Mouse (Mus musculus): Measurements from ENCODE around the gene Slc22a6. TPM values are rescaled to one million over a fixed set of nuclear protein-coding genes. Genes with fewer than 3 reads are reported as not detected.

Slc22a6 gene
- total RNA-seq, 2 experiments from 2014 or later: 4.8 to 5.7 TPM

GRCm38 (mm10) chr19:8602914-8603313 lies 14.9 kb upstream of the Slc22a6 start:
- no peak for DNase-seq (ENCODE audit: low spot score in 2 of 2)
- intact Hi-C loops (cut with DNase I): no loop called here

GRCm38 (mm10) chr19:8604536-8605240 lies 13.2 kb upstream of the Slc22a6 start:
- DNase-seq (ENCODE audit: low spot score in 2 of 2): no peak
- intact Hi-C loops (cut with DNase I): no loop called here

- no peak for DNase-seq (ENCODE audit: low spot score in 2 of 2)
- intact Hi-C loops (cut with DNase I): no loop called here
Measured at GRCm38 (mm10) chr19:8605241-8605558, 12.6 kb upstream of the Slc22a6 start.

GRCm38 (mm10) chr19:8611358-8612123 lies 6.3 kb upstream of the Slc22a6 start:
- no peak for DNase-seq (ENCODE audit: low spot score in 2 of 2)
- intact Hi-C loops (cut with DNase I): no loop called here

- no peak for DNase-seq (ENCODE audit: low spot score in 2 of 2)
- intact Hi-C loops (cut with DNase I): no loop called here
Measured at GRCm38 (mm10) chr19:8613111-8613510, 4.7 kb upstream of the Slc22a6 start.

- DNase-seq (ENCODE audit: low spot score in 2 of 2): no peak
Measured at GRCm38 (mm10) chr19:8614343-8614742, 3.5 kb upstream of the Slc22a6 start.

GRCm38 (mm10) chr19:8616314-8616713 lies 1.5 kb upstream of the Slc22a6 start:
- DNase-seq (ENCODE audit: low spot score in 2 of 2): no peak
- intact Hi-C loops (cut with DNase I): no loop called here

More at GRCm38 (mm10) chr19:8614343-8614742, 3.5 kb upstream of the Slc22a6 start:
- intact Hi-C loops (cut with DNase I): no loop called here

- intact Hi-C loops (cut with DNase I): no loop called here
- DNase-seq (ENCODE audit: low spot score in 2 of 2): no peak
Measured at GRCm38 (mm10) chr19:8621098-8621497, 3.3 kb downstream of the Slc22a6 start.

GRCm38 (mm10) chr19:8630249-8630648 lies 12.4 kb downstream of the Slc22a6 start:
- no peak for DNase-seq (ENCODE audit: low spot score in 2 of 2)
- intact Hi-C loops (cut with DNase I): no loop called here

- intact Hi-C loops (cut with DNase I): no loop called here
- no peak for DNase-seq (ENCODE audit: low spot score in 2 of 2)
Measured at GRCm38 (mm10) chr19:8630826-8631225, 13.0 kb downstream of the Slc22a6 start.

GRCm38 (mm10) chr19:8632029-8632428 lies 14.2 kb downstream of the Slc22a6 start:
- intact Hi-C loops (cut with DNase I): no loop called here
- no peak for DNase-seq (ENCODE audit: low spot score in 2 of 2)

- intact Hi-C loops (cut with DNase I): no loop called here
- no peak for DNase-seq (ENCODE audit: low spot score in 2 of 2)
Measured at GRCm38 (mm10) chr19:8642086-8642485, 24.2 kb downstream of the Slc22a6 start.

GRCm38 (mm10) chr19:8646393-8646792 lies 28.6 kb downstream of the Slc22a6 start:
- DNase-seq (ENCODE audit: low spot score in 2 of 2): no peak
- intact Hi-C loops (cut with DNase I): no loop called here

- DNase-seq (ENCODE audit: low spot score in 2 of 2): no peak
- intact Hi-C loops (cut with DNase I): no loop called here
Measured at GRCm38 (mm10) chr19:8655833-8656232, 38.0 kb downstream of the Slc22a6 start.

- intact Hi-C loops (cut with DNase I): no loop called here
- no peak for DNase-seq (ENCODE audit: low spot score in 2 of 2)
Measured at GRCm38 (mm10) chr19:8656341-8656740, 38.5 kb downstream of the Slc22a6 start.

- intact Hi-C loops (cut with DNase I): loop anchor here (1.0 to 2.0 kb wide), 2 partner anchors 75 to 84 kb away; no protein-coding TSS in a partner anchor
Measured at GRCm38 (mm10) chr19:8661821-8662307, 44.0 kb downstream of the Slc22a6 start.

GRCm38 (mm10) chr19:8662337-8662736 lies 44.5 kb downstream of the Slc22a6 start:
- intact Hi-C loops (cut with DNase I): loop anchor here (1.0 to 2.0 kb wide), 2 partner anchors 76 to 84 kb away; no protein-coding TSS in a partner anchor

More at GRCm38 (mm10) chr19:8661821-8662307, 44.0 kb downstream of the Slc22a6 start:
- DNase-seq (ENCODE audit: low spot score in 2 of 2): peak; percentile 82 to 85

GRCm38 (mm10) chr19:8663360-8663839 lies 45.6 kb downstream of the Slc22a6 start, which contains the start of gene Chrm1:
Gene Chrm1, plus strand, starts transcription at chr19:8663789.
- peak in 1 of 2 experiments; percentile 68 for DNase-seq (ENCODE audit: low spot score in 2 of 2)
- intact Hi-C loops (cut with DNase I): loop anchor here (2.0 kb wide), 1 partner anchor 77 kb away; no protein-coding TSS in a partner anchor

More at GRCm38 (mm10) chr19:8662337-8662736, 44.5 kb downstream of the Slc22a6 start:
- DNase-seq (ENCODE audit: low spot score in 2 of 2): peak; percentile 89 to 96

- intact Hi-C loops (cut with DNase I): loop anchor here (2.0 kb wide), 1 partner anchor 77 kb away; no protein-coding TSS in a partner anchor
Measured at GRCm38 (mm10) chr19:8663911-8664421, 46.1 kb downstream of the Slc22a6 start.

GRCm38 (mm10) chr19:8664859-8665258 lies 47.0 kb downstream of the Slc22a6 start:
- peak; percentile 38 to 51 for DNase-seq (ENCODE audit: low spot score in 2 of 2)
- intact Hi-C loops (cut with DNase I): no loop called here

More at GRCm38 (mm10) chr19:8663911-8664421, 46.1 kb downstream of the Slc22a6 start:
- peak; percentile 77 to 83 for DNase-seq (ENCODE audit: low spot score in 2 of 2)
